ENCODE assay signal across 17 mouse cellular contexts in the genomic region with DNA sequence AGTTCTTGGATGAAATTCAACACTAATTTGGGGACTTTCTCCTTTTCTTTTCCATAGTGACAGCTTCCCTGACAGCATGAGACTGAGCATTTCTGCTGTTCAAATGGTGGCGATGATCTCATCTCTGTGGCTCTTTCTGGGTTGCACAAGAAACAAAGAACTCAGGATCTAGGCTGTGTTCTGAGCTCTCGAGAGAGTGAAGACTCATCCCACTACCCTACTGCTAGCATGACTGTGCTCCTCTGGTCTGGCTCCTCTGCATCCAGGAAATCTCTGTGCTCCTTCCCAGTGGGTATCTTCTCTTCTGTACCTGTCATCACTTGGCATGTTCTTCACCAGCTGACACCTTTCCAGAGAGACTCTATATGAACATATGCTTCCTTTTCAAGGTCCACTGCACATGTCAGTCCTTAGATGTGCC.
A peak's percentile ranks its signal among the peaks of the same experiment; 100 is the strongest.
DNase-seq lines count a peak whose midpoint lies in the region; ATAC-seq and TF ChIP-seq lines count a peak whose summit lies in the region.
"Had no signal": no experiment of that assay in that cellular context is flagged by ENCODE, and none has a peak within 500 bp of the region (broad histone marks: within the 10 kb centered on the region; RNA-seq: fewer than 3 reads in every experiment).

No protein-coding gene starts in this region.

- no peak overlapping the region for H3K9ac ChIP-seq in hindbrain, embryonic 15.5 days
- no peak overlapping the region for H3K9ac ChIP-seq in hindbrain, embryonic 14.5 days
- H3K9ac ChIP-seq in neural tube, embryonic 15.5 days (replicated peaks) = no peak overlapping the region
- no peak overlapping the region for H3K9ac ChIP-seq in intestine, postnatal 0 days (ENCODE audit: low read depth, low read length)
- H3K9ac ChIP-seq: heart, embryonic 15.5 days; hindbrain, embryonic 12.5 days; liver, embryonic 12.5 days; lung, embryonic 15.5 days had no signal

- H3K4me1 ChIP-seq in hindbrain, embryonic 15.5 days (replicated peaks) = no peaks in the 10 kb centered on the region
- H3K4me1 ChIP-seq in hindbrain, embryonic 14.5 days (replicated peaks; ENCODE audit: control insufficient read depth, insufficient read depth, low read length) = no peaks in the 10 kb centered on the region
- no peaks in the 10 kb centered on the region for H3K4me1 ChIP-seq in neural tube, embryonic 15.5 days
- no peaks in the 10 kb centered on the region for H3K4me1 ChIP-seq in intestine, postnatal 0 days (replicated peaks; ENCODE audit: control insufficient read depth, insufficient read depth, low read length)
- H3K4me1 ChIP-seq: heart, embryonic 15.5 days; hindbrain, embryonic 12.5 days; liver, embryonic 12.5 days; lung, embryonic 15.5 days had no signal

- H3K4me2 ChIP-seq in hindbrain, embryonic 15.5 days = no peak overlapping the region
- no peak overlapping the region for H3K4me2 ChIP-seq in hindbrain, embryonic 14.5 days (replicated peaks)
- H3K4me2 ChIP-seq in neural tube, embryonic 15.5 days = no peak overlapping the region
- no peak overlapping the region for H3K4me2 ChIP-seq in intestine, postnatal 0 days (replicated peaks; ENCODE audit: low read depth)
- H3K4me2 ChIP-seq: heart, embryonic 15.5 days; hindbrain, embryonic 12.5 days; liver, embryonic 12.5 days; lung, embryonic 15.5 days had no signal

- no peaks in the 10 kb centered on the region for H3K27me3 ChIP-seq in hindbrain, embryonic 15.5 days
- no peaks in the 10 kb centered on the region for H3K27me3 ChIP-seq in hindbrain, embryonic 14.5 days (ENCODE audit: control insufficient read depth, insufficient read depth, low read length)
- H3K27me3 ChIP-seq in neural tube, embryonic 15.5 days (replicated peaks) = no peaks in the 10 kb centered on the region
- H3K27me3 ChIP-seq in intestine, postnatal 0 days (replicated peaks; ENCODE audit: control insufficient read depth, insufficient read depth, low read length) = no peaks in the 10 kb centered on the region
- H3K27me3 ChIP-seq: heart, embryonic 15.5 days; hindbrain, embryonic 12.5 days; liver, embryonic 12.5 days; lung, embryonic 15.5 days had no signal

- no peak overlapping the region for H3K4me3 ChIP-seq in hindbrain, embryonic 15.5 days
- H3K4me3 ChIP-seq in hindbrain, embryonic 14.5 days (replicated peaks; ENCODE audit: low read length) = no peak overlapping the region
- no peak overlapping the region for H3K4me3 ChIP-seq in neural tube, embryonic 15.5 days (replicated peaks)
- no peak overlapping the region for H3K4me3 ChIP-seq in intestine, postnatal 0 days (ENCODE audit: low read depth, low read length)
- H3K4me3 ChIP-seq: heart, embryonic 15.5 days; hindbrain, embryonic 12.5 days; liver, embryonic 12.5 days; lung, embryonic 15.5 days had no signal

- 73% methylated on average over 2 of the region's 2 CpGs for WGBS in hindbrain, embryonic 15.5 days
- 70% methylated on average over 2 of the region's 2 CpGs for WGBS in hindbrain, embryonic 14.5 days
- WGBS in neural tube, embryonic 15.5 days = 80% methylated on average over 2 of the region's 2 CpGs
- WGBS in intestine, postnatal 0 days = 79% methylated on average over 2 of the region's 2 CpGs

- no peaks in the 10 kb centered on the region for H3K36me3 ChIP-seq in hindbrain, embryonic 15.5 days
- H3K36me3 ChIP-seq in hindbrain, embryonic 14.5 days (replicated peaks; ENCODE audit: control insufficient read depth, insufficient read depth) = no peaks in the 10 kb centered on the region
- no peaks in the 10 kb centered on the region for H3K36me3 ChIP-seq in neural tube, embryonic 15.5 days
- H3K36me3 ChIP-seq in intestine, postnatal 0 days (ENCODE audit: control insufficient read depth, insufficient read depth) = no peaks in the 10 kb centered on the region
- H3K36me3 ChIP-seq: heart, embryonic 15.5 days; hindbrain, embryonic 12.5 days; liver, embryonic 12.5 days; lung, embryonic 15.5 days had no signal

- DNase-seq in hindbrain, embryonic 14.5 days (ENCODE audit: low spot score) = no peak
- DNase-seq in brain, adult 2 months (ENCODE audit: low read depth, low spot score) = peak; percentile 88
- DNase-seq in cerebellum, adult 8-10 months = peak; percentile 62
- DNase-seq in layer of hippocampus, adult 9-10 months (ENCODE audit: low spot score) = peak; percentile 22
- DNase-seq: adrenal gland, adult 8-10 months; heart, adult 11 months; kidney, adult 9 months; right cerebral cortex, postnatal 25 days; thymus, postnatal 4 days had no signal

- peak; percentile 48; the same call in 1 of the 2 replicates for ATAC-seq in hindbrain, embryonic 15.5 days (ENCODE audit: low FRiP score, low read depth)
- no peak for ATAC-seq in hindbrain, embryonic 14.5 days (ENCODE audit: low FRiP score)
- ATAC-seq in neural tube, embryonic 15.5 days (ENCODE audit: low FRiP score) = no peak
- ATAC-seq in intestine, postnatal 0 days = no peak
- ATAC-seq: liver, embryonic 12.5 days; midbrain, embryonic 16.5 days had no signal

- H3K9me3 ChIP-seq in hindbrain, embryonic 15.5 days = no peaks in the 10 kb centered on the region
- H3K9me3 ChIP-seq in hindbrain, embryonic 14.5 days (ENCODE audit: control insufficient read depth, low read length) = no peaks in the 10 kb centered on the region
- no peaks in the 10 kb centered on the region for H3K9me3 ChIP-seq in neural tube, embryonic 15.5 days (replicated peaks)
- H3K9me3 ChIP-seq in intestine, postnatal 0 days (ENCODE audit: control insufficient read depth) = no peaks in the 10 kb centered on the region
- H3K9me3 ChIP-seq: heart, embryonic 15.5 days; hindbrain, embryonic 12.5 days; liver, embryonic 12.5 days; lung, embryonic 15.5 days had no signal

- H3K27ac ChIP-seq in hindbrain, embryonic 15.5 days (replicated peaks) = no peak overlapping the region
- no peak overlapping the region for H3K27ac ChIP-seq in hindbrain, embryonic 14.5 days
- no peak overlapping the region for H3K27ac ChIP-seq in neural tube, embryonic 15.5 days (replicated peaks)
- H3K27ac ChIP-seq in intestine, postnatal 0 days (ENCODE audit: low read depth, low read length) = no peak overlapping the region
- H3K27ac ChIP-seq: heart, embryonic 15.5 days; hindbrain, embryonic 12.5 days; liver, embryonic 12.5 days; lung, embryonic 15.5 days had no signal

- no peak for TF ChIP-seq CTCF in intestine, postnatal 0 days (IDR thresholded peaks at IDR 0.05; ENCODE audit: low read depth)
